Mouse (Mus musculus) T-helper 2 cell (primary cell): ENCODE data around the gene Olfr136.

ENCODE experiments used
- in situ Hi-C: fragments of 300-600 bp; cut with MboI, MseI; formaldehyde crosslinking; loops from one replicate; pipeline ENCODE4 v1.15.1; 2025; ENCODE audit warnings: high pct_unique_total_duplicates

Olfr136 gene

DNA sequence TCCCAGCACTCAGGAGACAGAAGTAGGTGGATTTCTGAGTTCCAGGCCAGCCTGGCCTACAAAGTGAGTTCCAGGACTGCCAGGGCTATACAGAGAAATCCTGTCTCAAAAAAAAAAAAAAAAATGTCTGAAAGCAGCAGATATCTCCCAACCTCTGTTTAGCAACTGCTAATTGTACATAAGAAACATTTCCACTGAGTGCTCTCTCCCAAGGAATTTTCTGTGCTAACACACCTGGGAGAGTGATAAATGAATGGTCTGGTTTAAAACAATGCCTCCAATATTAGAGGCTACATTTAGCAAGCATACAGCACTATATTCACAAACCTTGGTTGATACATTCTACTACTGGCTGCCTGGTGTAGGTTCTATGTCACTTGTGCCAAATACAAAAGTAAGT, at the start of gene Olfr136:
Olfr136 (plus strand) TSS at position 301 of the 400 bp plus-strand sequence.
- in situ Hi-C loops = no loop called here

GRCm38 (mm10) chr17:38307470-38307869, 22.2 kb upstream of the Olfr136 start, which contains the start of gene Olfr137:
Gene Olfr137 (minus strand): TSS chr17:38307570.
- in situ Hi-C loops = no loop called here
